ENCODE assay signal across 9 mouse cellular contexts in genomic region chr19:5164380-5164779, GRCm38 (mm10). TPM values are rescaled to one million over a fixed set of nuclear protein-coding genes. Genes with fewer than 3 reads are reported as not detected.
DNase-seq lines count a peak whose midpoint lies in the region; ATAC-seq lines count a peak whose summit lies in the region.
"Had no signal": no experiment of that assay in that cellular context is flagged by ENCODE, and none has a peak within 500 bp of the region (broad histone marks: within the 10 kb centered on the region; RNA-seq: fewer than 3 reads in every experiment).

No protein-coding gene starts in this region.

- H3K4me1 ChIP-seq in heart, embryonic 11.5 days (ENCODE audit: control insufficient read depth, insufficient read depth, low read length) = no peaks in the 10 kb centered on the region
- peaks cover 20% of the 10 kb centered on the region for H3K4me1 ChIP-seq in liver, embryonic 13.5 days (replicated peaks)
- no peaks in the 10 kb centered on the region for H3K4me1 ChIP-seq in heart, embryonic 10.5 days
- H3K4me1 ChIP-seq: embryonic facial prominence, embryonic 15.5 days had no signal

- DNase-seq in heart, postnatal 10 days = peak; percentile 8 to 35
- DNase-seq in urinary bladder, postnatal 14 days (ENCODE audit: low spot score) = peak; percentile 20
- DNase-seq in urinary bladder, adult 2 months (ENCODE audit: low spot score) = no peak
- DNase-seq in liver, embryonic 13.5 days = peak; percentile 12
- DNase-seq in thymus, postnatal 25 days = peak; percentile 28
- DNase-seq in adipocyte (ENCODE audit: low spot score) = no peak
- no peak for DNase-seq in heart, embryonic 10.5 days (ENCODE audit: low spot score)

- intact Hi-C loops in heart, postnatal 10 days (cut with DNase I) = no loop called here

- no peak overlapping the region for H3K4me3 ChIP-seq in heart, embryonic 11.5 days (ENCODE audit: low read depth, low read length)
- no peak overlapping the region for H3K4me3 ChIP-seq in liver, embryonic 13.5 days (replicated peaks)
- no peak overlapping the region for H3K4me3 ChIP-seq in heart, embryonic 10.5 days
- H3K4me3 ChIP-seq: embryonic facial prominence, embryonic 15.5 days had no signal

- H3K27me3 ChIP-seq in heart, embryonic 11.5 days (ENCODE audit: control insufficient read depth, insufficient read depth, low read length) = no peaks in the 10 kb centered on the region
- no peaks in the 10 kb centered on the region for H3K27me3 ChIP-seq in liver, embryonic 13.5 days
- H3K27me3 ChIP-seq in heart, embryonic 10.5 days (ENCODE audit: insufficient read depth, poor library complexity, severe bottlenecking) = no peaks in the 10 kb centered on the region
- H3K27me3 ChIP-seq: embryonic facial prominence, embryonic 15.5 days had no signal

- no peak overlapping the region for H3K9ac ChIP-seq in heart, embryonic 11.5 days (ENCODE audit: low read depth, low read length)
- H3K9ac ChIP-seq in liver, embryonic 13.5 days = no peak overlapping the region
- H3K9ac ChIP-seq: embryonic facial prominence, embryonic 15.5 days had no signal

- H3K36me3 ChIP-seq in heart, embryonic 11.5 days (ENCODE audit: control insufficient read depth, insufficient read depth, low read length) = 0 out of 2 replicates have a peak, but pooled peaks cover 2% of the 10 kb centered on the region
- no peaks in the 10 kb centered on the region for H3K36me3 ChIP-seq in liver, embryonic 13.5 days
- H3K36me3 ChIP-seq in heart, embryonic 10.5 days = peaks cover 26% of the 10 kb centered on the region; the same call in 1 of the 2 replicates

- 58% methylated on average over 2 of the region's 2 CpGs for WGBS in heart, embryonic 11.5 days (ENCODE audit: insufficient replicate concordance)
- 49% methylated on average over 2 of the region's 2 CpGs for WGBS in liver, embryonic 13.5 days (ENCODE audit: insufficient replicate concordance)
- 57% methylated on average over 2 of the region's 2 CpGs for WGBS in heart, embryonic 10.5 days

- no peak overlapping the region for H3K27ac ChIP-seq in heart, embryonic 11.5 days (ENCODE audit: low read depth, low read length)
- H3K27ac ChIP-seq in liver, embryonic 13.5 days = no peak overlapping the region
- H3K27ac ChIP-seq in heart, embryonic 10.5 days = no peak overlapping the region
- H3K27ac ChIP-seq: embryonic facial prominence, embryonic 15.5 days had no signal

- no peak for ATAC-seq in heart, embryonic 11.5 days (replicated peaks; ENCODE audit: insufficient number of reproducible peaks, low FRiP score, low TSS enrichment)
- no peak for ATAC-seq in liver, embryonic 13.5 days (ENCODE audit: low read depth)

- H3K9me3 ChIP-seq in heart, embryonic 11.5 days (replicated peaks; ENCODE audit: control insufficient read depth, low read length) = no peaks in the 10 kb centered on the region
- no peaks in the 10 kb centered on the region for H3K9me3 ChIP-seq in liver, embryonic 13.5 days (replicated peaks)
- no peaks in the 10 kb centered on the region for H3K9me3 ChIP-seq in heart, embryonic 10.5 days
- H3K9me3 ChIP-seq: embryonic facial prominence, embryonic 15.5 days had no signal

- no peak overlapping the region for H3K4me2 ChIP-seq in heart, embryonic 11.5 days
- H3K4me2 ChIP-seq in liver, embryonic 13.5 days = no peak overlapping the region
- H3K4me2 ChIP-seq: embryonic facial prominence, embryonic 15.5 days had no signal

RNA-seq across cellular contexts. Expression of gene Klc2, which starts 46.0 kb away (rescaled TPM):
- 10 to 100 TPM; 38.8 to 42.8 TPM for total RNA-seq in heart, postnatal 10 days (2021)
- 19.8 and 24.3 TPM in 2 replicates for polyA plus RNA-seq in heart, embryonic 11.5 days (2014; fragmentation: Nextera tagmentation; extraction: Ambion mirVana)
- 28.0 and 30.5 TPM in 2 replicates for polyA plus RNA-seq in urinary bladder, adult 2 months (2012; rRNA removed)
- 2.3 and 2.9 TPM in 2 replicates for polyA plus RNA-seq in liver, embryonic 13.5 days (2015; fragmentation: Nextera tagmentation; extraction: Ambion mirVana)
- polyA plus RNA-seq in heart, embryonic 10.5 days (2016; fragmentation: Nextera tagmentation; extraction: Ambion mirVana) = 23.7 and 27.0 TPM in 2 replicates

RNA-seq across cellular contexts. Expression of gene Rab1b, which starts 57.5 kb away (rescaled TPM):
- total RNA-seq in heart, postnatal 10 days (2021) = 100 to 1,000 TPM; 193 to 204 TPM
- polyA plus RNA-seq in heart, embryonic 11.5 days (2014; fragmentation: Nextera tagmentation; extraction: Ambion mirVana) = 211 and 225 TPM in 2 replicates
- 148 and 154 TPM in 2 replicates for polyA plus RNA-seq in urinary bladder, adult 2 months (2012; rRNA removed)
- polyA plus RNA-seq in liver, embryonic 13.5 days (2015; fragmentation: Nextera tagmentation; extraction: Ambion mirVana) = 96.4 and 102 TPM in 2 replicates
- polyA plus RNA-seq in heart, embryonic 10.5 days (2016; fragmentation: Nextera tagmentation; extraction: Ambion mirVana) = 261 and 263 TPM in 2 replicates

Comparison
In these comparisons a context has a peak if more than half of its experiments do, and no peak if none do; other contexts are left out.
1. DNase-seq: peak in heart, postnatal 10 days (2 of 2), urinary bladder, postnatal 14 days (single experiment), liver, embryonic 13.5 days (single experiment) and thymus, postnatal 25 days (single experiment); none in urinary bladder, adult 2 months (single experiment), adipocyte (single experiment) and heart, embryonic 10.5 days (single experiment).